Mouse (Mus musculus) natural killer cell, adult 2 months (primary cell): ENCODE data around the gene Med24.

ENCODE experiments used
- DNase-seq, 2 experiments: peaks; one replicate each; pipeline ENCODE4 v3.0.0; 2022; ENCODE audit warnings: low spot score in 2 of 2

Gene Med24

DNA sequence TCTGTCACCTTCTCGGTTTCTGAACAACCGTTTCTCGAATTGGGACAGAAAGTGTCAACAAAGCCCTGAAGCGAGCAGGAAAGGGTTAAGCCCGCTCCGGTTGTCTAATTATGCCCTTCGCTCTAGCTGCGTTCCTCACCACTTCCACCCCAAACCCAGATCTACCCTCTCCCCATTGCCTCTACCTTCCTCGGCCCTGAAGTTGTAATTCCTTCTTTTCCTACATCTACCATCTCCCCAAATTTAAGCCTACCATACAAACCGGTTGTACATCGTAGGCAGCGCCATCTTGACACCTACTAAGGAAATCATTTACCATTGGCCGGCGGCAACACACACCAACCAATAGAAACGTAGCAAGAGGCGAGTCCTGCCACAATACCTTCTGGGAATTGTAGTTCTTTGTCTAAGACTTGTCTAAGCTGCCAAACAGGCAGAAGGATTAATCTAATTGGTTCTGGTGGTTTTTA, at the start of gene Med24:
Gene Med24 (minus strand): TSS at position 317 of the 470 bp plus-strand sequence.
- DNase-seq: peak; percentile 85 to 87

DNA sequence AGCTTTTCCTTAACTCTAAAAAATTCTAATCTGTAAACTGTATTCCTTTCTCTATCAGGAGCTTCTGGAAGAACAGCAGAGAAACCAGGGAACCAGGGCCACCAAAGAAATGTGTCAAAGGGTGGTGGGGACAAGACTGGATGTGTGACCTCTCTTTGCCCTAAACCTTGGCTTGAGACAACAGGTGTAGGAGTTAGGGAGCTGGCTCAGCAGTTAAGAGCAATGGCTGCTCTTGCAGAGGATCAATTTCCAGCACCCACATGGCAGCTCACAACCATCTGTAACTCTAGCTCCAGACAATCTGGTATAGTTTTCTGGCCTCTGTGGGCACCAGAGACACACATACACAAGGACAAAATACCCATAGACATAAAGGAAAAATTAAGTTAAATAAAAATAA, 48.7 kb upstream of the Med24 start:
- DNase-seq: no peak

DNA sequence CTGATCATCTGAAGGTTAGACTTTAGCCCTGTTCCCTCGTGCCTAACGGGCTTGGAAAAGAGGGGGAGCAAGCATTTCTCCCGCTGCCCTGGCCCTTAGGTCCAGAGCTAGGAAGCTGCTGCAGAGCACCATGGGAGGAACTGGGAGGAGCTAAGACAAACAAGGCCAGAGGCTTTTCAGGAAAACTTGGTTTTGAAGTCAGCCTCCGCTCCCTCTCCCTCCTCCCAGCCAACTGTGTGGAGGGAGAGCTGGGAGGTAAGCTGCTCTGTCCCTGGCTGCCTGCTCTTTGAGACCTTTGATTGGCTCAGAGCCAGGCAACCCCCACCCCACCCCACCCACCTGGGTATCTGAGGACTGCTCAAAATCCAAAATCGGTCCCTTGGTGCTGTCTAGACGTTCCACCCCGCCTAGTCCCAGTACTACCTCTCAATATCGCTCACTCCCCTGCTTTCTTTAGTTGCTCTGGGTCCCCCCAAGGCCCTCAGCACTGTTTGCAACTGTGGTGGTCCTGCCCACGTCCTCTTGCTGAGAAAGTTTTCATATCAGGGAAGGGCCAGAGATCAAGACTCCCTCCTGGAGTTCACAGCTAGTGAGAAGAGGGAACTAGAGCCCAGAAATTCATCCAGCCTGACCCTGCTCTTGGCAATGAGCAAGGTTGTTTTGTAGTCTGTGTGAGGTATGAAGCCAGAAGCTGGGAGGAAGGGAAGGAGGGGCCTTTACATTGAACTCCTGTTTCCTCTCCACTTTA, 47.8 kb upstream of the Med24 start:
- no peak for DNase-seq

DNA sequence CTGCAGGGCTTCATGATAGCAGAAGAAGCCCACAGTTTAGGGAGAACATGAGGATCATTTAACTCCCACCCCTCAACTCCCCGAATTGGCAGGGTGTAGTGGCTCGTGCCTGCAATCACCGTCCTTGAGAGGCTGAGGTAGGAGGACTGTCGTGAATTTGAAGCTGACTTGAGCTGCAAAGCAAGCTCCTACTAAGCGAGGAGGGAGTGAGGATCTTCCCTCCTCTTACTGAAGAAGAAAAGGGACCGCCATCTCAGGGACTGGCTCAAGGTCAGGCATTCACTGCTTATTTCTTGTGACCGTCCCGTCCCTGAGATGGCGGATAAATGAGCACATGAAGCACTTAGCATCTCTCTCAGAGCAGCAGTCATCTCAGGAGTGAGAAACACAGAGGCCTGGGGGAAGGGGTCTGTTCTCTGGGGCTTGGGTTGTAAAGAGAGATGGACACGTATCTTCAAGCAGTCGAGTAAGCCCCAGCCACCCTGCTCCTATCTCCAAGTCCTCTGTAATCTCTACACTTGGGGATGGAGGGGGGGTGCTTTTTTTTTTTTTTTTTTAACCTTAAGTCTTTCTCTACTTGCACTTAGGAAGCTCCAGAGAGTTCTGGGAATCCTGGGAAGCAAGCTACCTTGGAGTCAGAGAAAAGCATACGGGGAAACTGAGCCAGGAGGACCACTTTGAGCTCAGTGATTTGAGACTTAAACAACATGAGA, 47.0 kb upstream of the Med24 start:
- no peak for DNase-seq

DNA sequence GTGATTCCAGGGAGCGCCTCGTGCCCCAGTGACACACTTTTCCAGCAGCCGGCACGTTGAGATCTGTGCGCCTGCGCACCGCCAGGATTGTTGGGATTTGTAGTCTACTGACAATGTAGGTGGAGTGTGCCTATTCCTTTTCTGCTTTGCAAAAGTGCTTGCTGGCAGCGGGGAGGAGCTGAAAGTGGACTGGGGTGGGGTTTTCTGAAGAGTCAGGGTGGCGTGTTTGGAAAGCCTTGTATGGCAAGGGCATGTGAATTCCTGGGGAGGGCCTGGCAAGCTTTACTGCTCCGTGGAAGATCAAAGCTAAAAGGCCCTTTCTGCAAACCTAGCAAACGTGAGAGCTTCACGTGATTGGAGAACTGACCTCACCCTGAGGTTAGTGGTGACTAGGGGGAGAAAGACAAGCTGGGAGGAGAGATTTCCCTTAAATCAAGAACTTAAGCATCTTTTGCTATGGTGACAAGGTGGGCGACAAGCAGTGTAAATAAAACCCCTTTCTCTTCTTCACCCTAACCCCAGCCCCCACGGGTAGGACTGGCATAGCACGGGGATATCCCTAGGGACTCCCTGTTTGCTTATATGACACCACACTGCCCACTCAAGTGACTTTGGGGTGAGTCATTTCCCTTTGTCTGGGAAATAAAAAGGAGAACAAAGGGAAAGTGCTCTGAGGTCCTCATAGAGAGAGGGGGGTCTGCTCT, 46.3 kb upstream of the Med24 start:
- peak; percentile 57 to 64 for DNase-seq

DNA sequence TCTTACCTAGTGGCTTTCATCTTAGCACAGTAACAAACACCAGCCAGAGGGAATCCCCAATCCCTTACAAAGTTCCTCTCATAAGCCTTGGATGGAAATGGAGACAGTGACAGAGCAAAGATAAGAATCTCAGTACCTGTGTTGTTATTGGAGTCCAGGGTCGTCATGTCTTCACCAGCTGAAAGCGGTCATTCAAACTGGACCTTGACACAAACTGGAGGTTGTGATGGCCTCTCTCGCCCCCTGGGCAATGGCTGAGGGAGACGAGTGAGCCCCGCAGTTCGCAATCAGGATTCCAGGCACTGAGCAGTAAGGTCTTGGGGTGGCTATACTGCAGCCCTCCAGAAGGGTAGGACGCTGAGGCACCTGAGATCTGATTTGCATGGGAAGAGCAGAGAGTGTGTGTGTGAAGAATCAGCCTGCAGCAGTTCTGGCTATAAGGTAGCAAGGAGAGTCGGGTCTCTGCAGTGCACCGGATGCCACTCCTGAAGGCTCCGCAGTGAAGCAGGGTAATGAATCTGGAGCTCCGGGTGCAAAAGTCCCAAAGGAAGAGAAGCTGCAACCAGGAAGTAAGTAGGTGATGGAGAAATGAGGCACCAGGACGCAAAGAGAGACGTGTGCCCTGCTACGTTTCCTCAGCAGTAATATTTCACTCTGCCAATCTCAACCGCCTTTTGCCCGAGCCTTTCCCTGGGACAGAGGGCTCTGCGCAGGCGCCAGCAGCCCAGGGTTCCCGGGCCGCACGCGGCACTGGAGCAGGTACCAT, 45.5 kb upstream of the Med24 start, which contains the start of gene Nr1d1:
Gene Nr1d1 (minus strand): TSS at position 752 of the 766 bp plus-strand sequence.
- no peak for DNase-seq

DNA sequence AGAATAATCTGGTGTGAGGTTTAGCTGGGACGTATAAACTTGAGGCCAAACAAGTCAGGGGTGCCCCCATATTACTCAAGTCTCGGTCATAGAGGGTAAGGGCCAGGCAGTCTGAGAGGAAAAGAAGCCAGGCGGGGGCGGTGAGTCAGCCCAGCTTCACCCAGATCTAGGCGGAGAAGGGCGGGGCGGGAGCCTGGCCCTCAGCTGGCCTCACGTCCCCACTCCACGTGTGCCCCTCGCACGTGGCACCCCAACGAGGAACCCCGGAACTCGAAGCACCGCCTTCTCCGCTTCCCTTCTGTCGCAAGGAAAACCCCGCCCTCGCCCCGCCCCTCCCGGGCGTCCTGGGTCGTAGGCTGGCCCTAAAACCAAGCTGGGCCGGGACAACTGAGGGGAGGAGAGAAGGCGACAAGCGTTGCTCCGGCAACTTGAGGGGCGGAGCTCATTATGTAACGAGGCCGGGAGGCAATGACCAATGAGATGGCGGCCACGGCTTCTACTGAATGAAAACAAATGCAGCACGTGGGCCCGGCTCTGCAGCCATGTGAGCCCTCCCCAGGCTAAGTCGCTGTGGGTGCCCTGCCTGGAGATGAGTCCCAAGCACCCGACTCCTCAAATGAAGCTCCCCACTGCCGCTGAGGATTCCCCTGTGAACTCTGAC, 44.5 kb upstream of the Med24 start:
- peak; percentile 96 for DNase-seq

DNA sequence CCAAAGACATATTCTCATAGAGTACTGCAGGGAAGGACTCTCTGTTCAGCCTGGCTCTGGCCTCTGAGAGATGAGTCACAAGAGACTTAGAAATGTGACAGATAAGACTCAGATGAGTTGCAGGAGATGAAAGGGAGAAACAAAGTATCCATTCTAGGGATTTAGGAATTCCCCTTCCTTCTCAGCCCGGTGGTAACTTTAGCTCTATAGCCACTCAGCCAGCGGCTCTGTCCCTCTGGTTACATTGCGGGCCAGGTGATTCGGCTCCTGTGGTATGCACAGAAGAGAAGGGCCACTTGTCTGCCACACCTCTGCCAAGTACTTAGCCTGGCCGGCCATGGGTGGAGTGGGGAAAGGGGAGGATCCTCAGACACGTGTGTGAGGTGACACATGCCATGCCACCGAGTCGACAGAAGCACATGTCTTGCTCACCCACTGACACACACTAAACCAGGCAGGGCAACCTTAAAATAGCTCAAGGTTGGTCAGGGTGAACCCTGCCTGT, 43.5 kb upstream of the Med24 start:
- peak; percentile 63 to 67 for DNase-seq

DNA sequence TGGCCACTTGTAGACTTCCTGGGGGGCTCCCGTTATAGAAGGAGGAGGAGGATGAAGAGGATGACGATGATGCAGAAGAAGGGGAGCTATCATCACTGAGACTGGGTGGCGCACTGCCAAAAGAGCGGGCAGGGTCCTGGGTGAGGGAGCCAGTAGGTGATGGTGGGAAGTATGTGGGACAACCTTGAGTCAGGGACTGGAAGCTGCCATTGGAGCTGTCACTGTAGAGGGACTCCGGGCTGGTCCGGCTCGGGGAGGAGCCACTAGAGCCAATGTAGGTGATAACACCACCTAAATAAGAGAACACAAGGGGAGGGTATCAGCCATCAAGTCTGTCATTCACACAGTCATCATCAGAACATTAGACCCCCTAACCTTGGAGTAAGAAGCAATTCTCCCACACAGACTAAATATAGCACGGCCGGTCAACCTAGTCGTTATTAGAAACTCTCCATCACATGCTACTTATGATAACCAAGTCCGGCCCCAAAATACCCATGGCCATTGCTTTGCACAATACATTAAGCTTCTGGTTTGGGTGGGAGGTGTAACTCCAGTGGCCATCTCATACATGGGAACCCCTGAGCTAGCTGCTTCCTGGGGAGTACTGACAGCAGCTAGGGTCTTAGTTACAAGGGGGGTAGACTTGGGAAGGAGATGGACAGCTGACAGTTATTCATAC, 42.8 kb upstream of the Med24 start:
- DNase-seq: no peak

DNA sequence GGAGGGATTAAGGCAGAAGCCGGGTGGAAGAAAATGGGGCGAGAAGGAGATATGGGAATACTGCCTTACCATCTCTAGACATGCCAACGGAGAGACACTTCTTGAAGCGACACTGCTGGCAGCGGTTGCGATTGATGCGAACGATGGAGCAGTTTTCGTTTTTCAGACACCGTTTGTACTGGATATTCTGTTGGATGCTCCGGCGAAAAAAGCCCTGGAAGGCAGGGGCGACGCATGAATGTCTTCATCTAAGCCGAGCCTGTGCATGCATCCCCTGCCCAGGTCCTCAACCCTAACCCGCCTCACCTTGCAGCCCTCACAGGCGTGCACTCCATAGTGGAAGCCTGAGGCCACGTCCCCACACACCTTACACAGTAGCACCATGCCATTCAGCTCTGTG, 41.9 kb upstream of the Med24 start:
- no peak for DNase-seq

DNA sequence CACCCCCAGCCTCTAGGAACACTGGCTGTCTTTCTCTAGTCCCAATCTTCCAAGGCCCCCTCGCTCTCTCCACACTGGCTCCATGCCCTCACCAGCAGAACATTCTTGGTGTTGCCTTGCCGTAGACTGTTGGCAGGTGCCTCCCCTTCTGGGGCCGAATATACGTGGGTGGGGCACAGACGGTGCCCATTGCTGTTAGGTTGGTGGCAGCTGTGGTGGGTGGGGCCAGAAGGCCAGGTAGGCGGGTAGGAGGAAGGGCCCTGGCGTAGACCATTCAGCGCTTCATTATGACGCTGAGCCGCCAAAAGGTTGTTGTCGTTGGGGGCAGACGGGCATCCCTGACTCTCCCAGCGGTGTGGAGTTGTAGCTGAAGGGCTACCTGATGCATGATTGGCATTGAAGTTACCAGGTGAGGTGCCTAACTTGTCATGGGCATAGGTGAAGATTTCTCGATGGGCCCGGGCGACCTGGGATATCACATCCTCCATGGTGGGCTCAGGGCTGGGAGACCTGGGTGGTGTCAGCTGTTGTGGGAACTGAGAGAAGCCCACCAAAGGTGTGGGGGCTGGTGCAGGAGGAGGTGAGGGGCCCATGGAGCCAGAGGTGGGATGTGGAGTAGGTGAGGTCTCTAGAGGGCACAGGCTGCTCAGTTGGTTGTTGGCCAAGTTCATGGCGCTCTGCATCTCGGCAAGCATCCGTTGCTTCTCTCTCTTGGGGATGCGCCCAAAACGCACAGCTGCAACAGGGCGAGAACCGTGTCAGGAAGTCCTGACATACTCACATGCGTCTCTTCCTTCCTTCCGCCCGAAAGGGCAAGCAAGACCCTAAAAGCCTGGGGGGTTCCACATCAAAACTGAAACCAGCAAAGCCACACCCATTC, 41.1 kb upstream of the Med24 start:
- DNase-seq: peak in 1 of 2 experiments; percentile 50

DNA sequence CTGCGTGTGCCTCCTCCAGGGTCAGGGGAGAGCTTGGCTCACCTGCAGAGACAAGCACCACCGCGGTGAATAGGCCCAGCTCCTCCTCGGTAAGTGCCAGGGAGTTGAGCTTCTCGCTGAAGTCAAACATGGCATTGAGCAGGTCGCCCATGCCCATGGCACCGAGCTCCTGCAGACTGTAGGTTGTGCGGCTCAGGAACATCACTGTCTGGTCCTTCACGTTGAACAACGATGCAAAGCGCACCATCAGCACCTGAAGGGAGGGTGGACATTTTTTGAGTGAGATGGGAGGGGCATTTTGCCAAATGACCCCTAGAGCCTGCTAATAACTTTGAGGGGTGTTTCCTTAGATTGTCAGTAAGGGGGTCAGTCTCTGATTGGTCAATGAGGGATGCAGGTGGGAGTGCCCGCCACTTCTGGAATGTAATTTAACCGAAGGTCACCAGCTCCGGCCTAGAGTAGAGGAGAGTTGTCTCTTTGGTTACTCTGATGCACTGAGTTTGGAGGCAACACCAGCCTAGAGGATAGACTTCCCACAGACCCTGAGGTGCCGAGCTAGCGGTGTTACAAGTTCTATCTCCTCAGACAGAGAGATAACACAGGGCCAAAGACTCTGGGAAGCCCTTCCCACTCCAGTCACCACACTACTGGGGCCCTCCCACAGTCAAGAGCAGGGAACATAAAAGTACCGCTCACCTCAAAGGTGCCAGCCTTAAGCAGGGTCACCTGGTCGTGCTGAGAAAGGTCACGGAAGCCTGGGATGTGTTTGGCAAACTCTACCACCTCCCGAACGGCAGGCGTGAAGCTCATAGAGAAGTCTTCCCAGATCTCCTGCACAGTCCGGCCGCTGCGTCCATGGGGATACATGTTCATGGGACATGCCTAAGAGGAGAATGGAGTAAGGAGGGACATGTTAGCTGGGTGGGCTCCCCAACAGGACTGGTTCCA, 40.0 kb upstream of the Med24 start:
- no peak for DNase-seq

DNA sequence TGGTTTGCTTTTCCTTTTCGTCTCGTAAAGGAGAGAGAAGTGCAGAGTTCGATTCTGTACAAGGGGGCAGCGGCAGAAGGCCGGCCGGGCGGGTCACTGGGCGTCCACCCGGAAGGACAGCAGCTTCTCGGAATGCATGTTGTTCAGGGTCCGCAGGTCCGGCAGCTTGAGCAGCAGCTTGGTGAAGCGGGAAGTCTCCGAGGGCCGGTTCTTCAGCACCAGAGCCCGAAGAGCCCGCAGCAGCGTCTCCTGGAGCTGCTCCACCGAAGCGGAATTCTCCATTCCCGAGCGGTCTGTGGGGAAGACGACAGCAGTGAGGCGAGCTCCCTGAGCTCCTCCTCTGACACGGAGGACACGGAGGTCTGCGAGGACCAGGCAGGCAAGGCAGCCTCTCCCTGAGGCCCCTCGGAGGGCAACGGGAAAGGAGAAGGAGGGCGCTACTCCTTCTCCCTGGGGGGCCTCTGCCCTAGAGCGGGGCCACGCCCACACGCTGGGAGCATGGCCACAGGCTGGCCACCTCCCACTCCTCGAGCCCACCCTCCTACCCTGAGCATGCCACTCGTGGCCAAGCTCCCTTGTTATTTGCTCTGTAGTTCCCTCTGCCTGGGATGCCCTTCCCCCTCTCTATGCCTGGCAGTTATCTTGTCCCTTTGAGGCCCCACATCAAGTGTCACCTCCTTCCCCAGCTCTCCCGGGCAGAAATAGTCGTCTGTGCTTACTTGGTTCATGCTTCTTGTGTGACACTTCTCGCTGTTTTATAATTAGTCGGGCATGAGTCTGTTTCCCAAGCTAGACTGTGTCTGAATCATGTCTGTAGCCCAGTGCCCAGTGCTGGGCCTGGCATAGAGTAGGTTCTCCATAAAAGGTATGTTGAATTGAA, 39.1 kb upstream of the Med24 start:
- DNase-seq: no peak

DNA sequence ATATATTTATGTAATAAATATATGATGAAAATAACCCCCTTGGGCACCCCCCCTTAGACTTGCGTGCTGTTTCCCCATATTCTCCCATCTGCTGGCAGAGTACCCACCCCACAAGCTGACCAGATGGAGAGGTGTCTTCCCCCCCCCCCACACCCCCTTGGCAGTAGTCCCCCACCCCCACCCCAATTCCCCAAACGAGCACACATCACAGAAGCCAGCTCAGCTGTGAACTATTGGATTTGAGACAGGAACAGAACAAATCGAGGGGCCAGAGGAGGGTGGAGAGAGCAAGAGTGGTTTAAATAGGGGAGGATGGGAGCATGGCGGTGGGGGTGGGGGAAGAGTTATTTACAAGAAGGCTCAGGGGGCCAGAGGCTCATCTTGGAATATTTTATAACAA, 38.5 kb upstream of the Med24 start:
- DNase-seq: no peak

DNA sequence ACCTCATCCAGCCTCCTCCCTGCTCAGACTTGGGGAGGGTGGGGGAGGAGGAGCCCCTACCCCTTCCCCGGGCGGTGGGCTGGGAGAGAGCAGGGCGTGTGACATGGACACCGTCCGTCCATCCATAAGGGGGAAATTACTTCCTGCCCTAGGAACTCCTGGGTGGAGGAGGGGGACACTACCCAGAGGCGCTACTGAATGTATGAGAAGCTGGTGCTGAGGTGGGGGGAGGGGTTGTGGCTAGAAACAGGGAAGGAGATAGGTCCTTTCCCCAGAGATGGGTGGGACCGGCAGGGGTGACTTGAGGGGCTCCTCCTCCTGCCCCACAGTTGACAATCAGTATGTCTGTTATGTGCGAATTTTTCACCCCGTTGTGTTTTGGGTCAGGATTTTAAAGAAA, 38.0 kb upstream of the Med24 start:
- no peak for DNase-seq

DNA sequence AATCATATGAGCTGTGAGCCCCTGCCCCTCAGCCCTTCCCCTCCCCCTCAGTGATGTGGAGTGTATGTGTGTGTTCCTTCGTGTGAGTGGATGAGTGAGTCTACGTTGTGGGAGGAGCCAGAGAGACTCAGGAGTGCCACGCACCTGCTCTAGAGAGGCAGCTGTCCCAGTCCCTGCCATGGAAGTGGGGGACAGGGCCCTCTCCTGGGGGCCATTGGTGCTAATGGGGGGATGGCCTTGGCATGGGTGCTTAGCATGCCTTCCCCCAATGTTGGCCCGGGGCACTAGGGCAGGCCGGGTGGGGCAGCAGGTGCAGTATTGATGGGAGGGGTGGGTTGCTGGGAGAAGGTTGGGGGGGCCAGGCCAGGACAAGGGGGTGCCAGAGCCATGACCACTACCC, 37.6 kb upstream of the Med24 start:
- DNase-seq: no peak

DNA sequence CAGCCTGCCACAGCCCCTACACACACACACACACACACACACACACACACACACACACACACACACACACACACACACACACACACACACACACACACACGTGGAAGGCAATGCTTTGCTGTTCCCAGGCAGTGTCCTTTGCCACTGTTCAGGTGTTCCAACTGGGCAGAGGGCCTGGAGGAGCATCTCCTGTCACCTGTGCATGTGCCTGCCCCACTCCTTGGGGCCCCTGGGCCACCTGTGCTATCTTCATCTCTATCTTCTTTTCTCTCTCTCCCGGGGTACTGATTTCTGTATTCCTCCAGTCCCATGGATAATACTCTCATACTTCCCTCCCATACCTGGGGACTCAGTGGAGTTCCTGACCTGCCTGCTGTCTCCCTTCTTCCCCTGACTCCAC, 37.1 kb upstream of the Med24 start:
- no peak for DNase-seq
